Mouse (Mus musculus): ENCODE measurements around the gene Stim1. TPM values are rescaled to one million over a fixed set of nuclear protein-coding genes. Genes with fewer than 3 reads are reported as not detected.

Gene Stim1
- total RNA-seq, 2 experiments from 2014 or later, result 198 to 210 TPM

DNA sequence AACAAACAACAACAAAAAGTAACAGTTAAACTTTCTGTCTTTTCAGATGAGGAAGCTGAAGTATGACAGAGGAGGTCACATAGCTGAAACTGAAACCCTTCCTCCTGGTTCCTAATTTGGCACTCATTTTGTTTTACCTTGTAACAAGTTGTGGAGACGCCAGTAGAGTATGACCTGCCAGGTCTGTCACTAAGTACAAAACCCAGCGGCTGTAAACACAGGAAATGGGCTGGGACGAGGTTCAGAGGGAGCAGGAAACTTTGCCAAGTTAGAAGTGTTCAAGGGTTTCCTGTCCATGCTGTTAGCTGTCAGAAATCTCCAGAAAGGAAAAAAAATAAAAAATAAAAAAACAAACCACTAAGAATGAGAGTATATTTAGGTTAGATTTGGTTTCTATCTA lies 70.3 kb downstream of the Stim1 start:
- intact Hi-C loops (cut with DNase I; ENCODE audit: low total_unique reads), result no loop called here
- DNase-seq, result no peak

GRCm38 (mm10) chr7:102338956-102339355 lies 71.3 kb downstream of the Stim1 start:
- intact Hi-C loops (cut with DNase I; ENCODE audit: low total_unique reads), result no loop called here
- no peak for DNase-seq

DNA sequence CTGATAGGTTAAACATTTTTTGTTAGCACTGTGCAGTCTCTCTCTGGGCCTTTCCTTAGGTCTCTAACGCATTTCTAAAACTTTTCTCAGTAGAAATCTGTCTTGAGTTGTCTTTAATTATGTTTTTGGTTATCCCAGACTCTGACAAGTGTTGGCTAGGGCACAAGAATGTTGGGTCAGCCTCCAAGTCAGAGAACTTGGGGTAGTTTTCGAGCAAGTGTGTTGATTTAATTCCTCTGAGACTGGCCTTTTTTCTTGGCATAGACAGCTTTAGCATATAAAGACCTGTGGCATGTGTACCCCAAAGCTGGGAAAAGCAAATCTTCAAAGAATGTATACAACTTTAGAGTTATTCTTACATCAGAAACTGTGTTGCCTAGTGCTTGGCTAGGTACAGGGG lies 78.3 kb downstream of the Stim1 start:
- no peak for DNase-seq
- intact Hi-C loops (cut with DNase I; ENCODE audit: low total_unique reads), result no loop called here

- intact Hi-C loops (cut with DNase I; ENCODE audit: low total_unique reads), result no loop called here
- no peak for DNase-seq
Measured at GRCm38 (mm10) chr7:102347327-102347726, 79.7 kb downstream of the Stim1 start.

GRCm38 (mm10) chr7:102348681-102349080 lies 81.1 kb downstream of the Stim1 start:
- no peak for DNase-seq
- intact Hi-C loops (cut with DNase I; ENCODE audit: low total_unique reads), result no loop called here

- no peak for DNase-seq
- intact Hi-C loops (cut with DNase I; ENCODE audit: low total_unique reads), result no loop called here
Measured at GRCm38 (mm10) chr7:102349236-102349635, 81.6 kb downstream of the Stim1 start.

DNA sequence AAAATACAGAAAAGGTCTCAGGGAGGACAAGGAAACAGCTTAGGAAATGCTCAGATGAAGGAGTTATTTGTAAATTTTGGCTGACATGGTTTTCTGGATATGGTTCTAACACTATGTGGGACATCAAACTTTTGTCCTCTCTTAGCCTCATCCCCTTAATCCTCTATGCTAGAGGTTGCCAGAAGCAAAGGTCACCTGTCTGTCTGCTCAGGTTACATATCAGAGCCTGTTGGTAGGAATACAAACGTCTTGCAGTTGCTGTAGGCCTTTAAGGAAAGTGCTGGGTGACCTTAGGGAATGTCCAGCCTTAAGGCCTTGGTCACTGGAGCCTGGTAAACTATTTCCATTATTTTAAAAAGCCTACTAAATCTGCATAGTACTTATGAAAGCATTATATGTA lies 85.8 kb downstream of the Stim1 start:
- intact Hi-C loops (cut with DNase I; ENCODE audit: low total_unique reads), result no loop called here
- DNase-seq, result no peak

GRCm38 (mm10) chr7:102358124-102358523 lies 90.5 kb downstream of the Stim1 start:
- intact Hi-C loops (cut with DNase I; ENCODE audit: low total_unique reads), result no loop called here
- DNase-seq, result no peak

GRCm38 (mm10) chr7:102361297-102361696 lies 93.7 kb downstream of the Stim1 start:
- no peak for DNase-seq
- intact Hi-C loops (cut with DNase I; ENCODE audit: low total_unique reads), result no loop called here

DNA sequence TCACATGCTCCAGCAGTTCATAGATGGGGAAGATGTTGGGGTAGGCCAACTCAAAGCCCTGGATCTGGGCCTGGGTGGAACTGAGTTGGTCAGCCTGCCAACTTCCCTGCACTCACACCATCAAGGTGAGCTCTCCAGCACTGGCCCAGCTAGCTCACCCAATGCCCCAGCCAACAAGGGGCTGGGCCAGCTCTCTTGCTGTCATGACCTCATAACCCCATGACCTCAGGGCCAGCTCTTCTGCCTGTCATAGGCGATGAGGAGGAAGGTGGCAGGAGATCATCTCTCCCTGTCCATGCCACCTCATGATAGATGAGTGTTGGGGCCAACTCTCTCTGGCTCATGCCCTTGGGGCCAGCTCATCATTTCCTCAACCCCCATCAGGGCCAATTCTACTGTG lies 96.2 kb downstream of the Stim1 start:
- intact Hi-C loops (cut with DNase I; ENCODE audit: low total_unique reads), result no loop called here
- DNase-seq, result no peak

- intact Hi-C loops (cut with DNase I; ENCODE audit: low total_unique reads), result no loop called here
- DNase-seq, result peak; percentile 24
Measured at GRCm38 (mm10) chr7:102369661-102370060, 102.1 kb downstream of the Stim1 start.

DNA sequence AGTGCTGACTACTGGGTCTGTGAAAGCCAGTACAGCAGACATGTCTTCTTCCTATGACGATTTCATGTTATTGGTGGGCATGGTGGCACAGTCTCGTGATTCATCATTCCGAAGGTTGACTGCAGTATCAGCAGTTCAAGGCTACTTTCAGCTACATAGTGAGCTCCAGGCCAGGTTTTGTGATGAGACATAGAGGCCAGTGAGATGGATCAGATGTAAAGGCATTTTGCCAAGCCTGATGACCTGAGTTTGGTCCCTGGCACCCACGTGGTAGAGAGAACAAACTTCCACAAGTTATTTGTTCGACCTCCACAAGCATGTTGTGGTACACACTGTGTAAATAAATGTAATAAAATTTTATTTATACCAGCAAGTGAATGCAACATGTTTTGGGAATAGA lies 102.9 kb downstream of the Stim1 start:
- DNase-seq, result no peak
- intact Hi-C loops (cut with DNase I; ENCODE audit: low total_unique reads), result no loop called here

DNA sequence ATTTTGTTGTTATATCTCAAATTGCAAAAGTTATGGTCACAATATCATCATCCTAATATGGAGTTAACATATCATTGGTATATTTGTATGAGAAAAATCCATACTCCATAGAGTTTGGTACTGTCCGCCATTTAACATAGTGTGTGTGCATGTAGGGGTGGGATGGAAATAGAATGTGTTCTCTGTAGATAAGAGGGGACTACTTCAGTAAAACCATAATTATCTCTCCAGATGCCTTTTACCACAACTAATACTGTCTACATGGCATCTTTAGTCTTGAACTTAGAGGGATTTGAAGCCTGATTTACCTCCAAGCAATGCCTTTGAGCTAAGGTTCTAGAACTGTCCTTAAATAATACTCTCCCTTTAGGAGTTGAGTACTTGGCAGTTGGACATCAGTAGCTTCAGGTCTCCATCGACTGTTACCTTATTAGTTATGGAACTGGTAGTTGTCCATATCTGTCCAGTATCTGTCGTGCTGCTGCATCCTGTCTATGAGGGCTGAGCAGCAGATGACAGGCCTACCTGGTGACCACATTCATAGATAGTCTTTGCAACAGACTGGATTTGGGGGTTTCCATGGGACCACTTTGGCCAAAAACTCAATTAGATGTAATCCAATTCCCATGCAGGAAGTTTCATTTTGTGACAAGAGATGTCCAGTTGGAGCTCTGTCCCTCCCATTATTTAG lies 105.9 kb downstream of the Stim1 start:
- intact Hi-C loops (cut with DNase I; ENCODE audit: low total_unique reads), result no loop called here
- DNase-seq, result no peak

DNA sequence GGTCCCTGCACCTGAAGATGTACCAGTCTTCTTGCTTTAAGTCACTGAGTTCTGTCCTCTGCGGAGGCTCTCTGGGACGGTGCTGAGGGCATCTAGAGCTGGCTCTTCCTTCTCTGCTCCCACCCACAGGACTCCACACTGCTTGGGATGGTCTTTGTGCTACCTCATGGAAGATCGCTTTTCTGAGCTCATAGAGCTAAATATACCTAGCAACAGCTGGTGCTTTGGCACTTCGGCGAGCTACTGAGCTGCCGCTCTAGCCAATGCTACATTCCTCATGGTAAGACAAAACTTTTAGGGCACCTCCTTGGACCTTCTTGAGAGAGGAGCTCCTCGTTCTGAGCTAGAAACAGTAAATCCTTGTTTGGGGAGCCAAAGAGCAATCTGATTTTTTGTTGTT lies 115.6 kb downstream of the Stim1 start:
- peak; percentile 53 for DNase-seq
- intact Hi-C loops (cut with DNase I; ENCODE audit: low total_unique reads), result no loop called here

- DNase-seq, result no peak
- intact Hi-C loops (cut with DNase I; ENCODE audit: low total_unique reads), result no loop called here
Measured at GRCm38 (mm10) chr7:102385973-102386372, 118.4 kb downstream of the Stim1 start.

- DNase-seq, result peak; percentile 18
- intact Hi-C loops (cut with DNase I; ENCODE audit: low total_unique reads), result no loop called here
Measured at GRCm38 (mm10) chr7:102389082-102389481, 121.5 kb downstream of the Stim1 start.

GRCm38 (mm10) chr7:102393898-102394297 lies 126.3 kb downstream of the Stim1 start:
- DNase-seq, result no peak
- intact Hi-C loops (cut with DNase I; ENCODE audit: low total_unique reads), result no loop called here

- DNase-seq, result peak; percentile 6
- intact Hi-C loops (cut with DNase I; ENCODE audit: low total_unique reads), result loop anchor here (5.0 kb wide), 1 partner anchor 114 kb away; no protein-coding TSS in a partner anchor
Measured at GRCm38 (mm10) chr7:102395894-102396293, 128.3 kb downstream of the Stim1 start.

GRCm38 (mm10) chr7:102396331-102396730 lies 128.7 kb downstream of the Stim1 start:
- intact Hi-C loops (cut with DNase I; ENCODE audit: low total_unique reads), result loop anchor here (5.0 kb wide), 1 partner anchor 114 kb away; no protein-coding TSS in a partner anchor
- no peak for DNase-seq

GRCm38 (mm10) chr7:102399180-102399731 lies 131.7 kb downstream of the Stim1 start:
- intact Hi-C loops (cut with DNase I; ENCODE audit: low total_unique reads), result loop anchor here (5.0 kb wide), 1 partner anchor 117 kb away; no protein-coding TSS in a partner anchor
- no peak for DNase-seq

DNA sequence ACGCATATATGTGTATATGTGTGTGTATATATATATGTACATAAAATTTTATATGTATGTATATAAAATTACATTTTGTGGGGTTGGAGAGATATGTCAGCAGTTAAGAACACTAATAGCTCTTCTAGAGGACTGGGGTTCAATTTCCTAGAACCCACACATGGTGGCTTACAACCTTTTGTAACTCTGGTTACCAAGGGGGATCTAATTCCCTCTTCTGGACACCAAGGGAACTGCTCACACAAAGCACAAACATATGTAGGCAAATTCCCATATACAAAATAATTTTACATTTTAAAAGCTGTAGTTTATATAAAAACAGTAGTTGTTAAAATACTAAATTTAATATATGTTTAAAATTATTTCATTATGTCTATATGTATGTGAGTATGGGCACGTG lies 136.5 kb downstream of the Stim1 start:
- intact Hi-C loops (cut with DNase I; ENCODE audit: low total_unique reads), result no loop called here

More for the DNA sequence above, 136.5 kb downstream of the Stim1 start:
- DNase-seq, result no peak
